Mouse (Mus musculus): ENCODE measurements around the gene Lrp5. TPM values are rescaled to one million over a fixed set of nuclear protein-coding genes. Genes with fewer than 3 reads are reported as not detected.

The Lrp5 gene
- polyA plus RNA-seq, 1 experiment from 2014 or later = 3.2 TPM

DNA sequence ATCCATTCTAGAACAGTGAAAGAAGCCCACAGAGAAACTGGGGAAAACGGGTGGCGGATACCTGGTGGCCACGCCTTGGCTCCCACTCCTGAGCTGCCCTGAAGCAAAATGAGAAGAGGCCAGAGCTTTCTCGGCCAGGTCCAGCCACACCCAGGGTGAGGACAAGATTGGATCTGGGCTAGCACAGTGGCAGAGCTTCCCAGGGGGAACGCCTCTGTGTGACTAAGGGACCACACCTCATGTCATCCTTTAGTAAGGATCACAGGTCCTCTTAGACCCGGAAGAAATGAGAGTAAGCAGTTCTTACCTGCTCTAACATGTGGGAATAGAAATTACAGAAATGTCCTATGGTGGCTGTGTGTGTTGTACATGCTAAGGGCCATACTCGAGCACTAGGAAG, 61.3 kb downstream of the Lrp5 start:
- no peak overlapping the region for H3K9ac ChIP-seq (replicated peaks)
- no peaks in the 10 kb centered on the region for H3K4me1 ChIP-seq
- no peaks in the 10 kb centered on the region for H3K9me3 ChIP-seq
- H3K27ac ChIP-seq (replicated peaks) = no peak overlapping the region
- no peak overlapping the region for H3K4me3 ChIP-seq
- WGBS = 95% methylated on average over 7 of the region's 7 CpGs
- no peaks in the 10 kb centered on the region for H3K27me3 ChIP-seq
- no peak for ATAC-seq (ENCODE audit: low FRiP score, low read depth)
- H3K36me3 ChIP-seq = peaks cover 55% of the 10 kb centered on the region
- H3K4me2 ChIP-seq (replicated peaks) = no peak overlapping the region

DNA sequence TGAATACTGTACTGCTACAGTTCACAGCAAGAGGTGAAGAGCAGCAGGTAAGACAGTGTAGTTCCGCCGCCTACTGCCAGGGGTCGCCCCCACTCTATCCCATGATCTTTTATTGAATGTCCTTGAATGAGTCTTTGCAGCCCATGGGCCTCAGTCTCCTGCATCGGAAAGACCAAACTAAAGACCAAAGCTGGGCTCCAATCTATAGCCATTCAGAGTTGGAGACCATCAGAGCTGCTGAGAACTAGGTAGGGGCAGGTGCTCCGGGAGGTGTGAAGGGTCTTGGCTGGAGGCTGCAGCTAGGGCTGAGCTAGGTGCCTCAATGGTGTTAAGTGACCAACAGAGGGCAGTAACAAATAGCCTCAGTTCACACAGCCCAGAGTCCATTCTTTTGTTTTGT, 62.5 kb downstream of the Lrp5 start:
- no peaks in the 10 kb centered on the region for H3K27me3 ChIP-seq
- H3K4me2 ChIP-seq (replicated peaks) = no peak overlapping the region
- peaks cover 52% of the 10 kb centered on the region for H3K36me3 ChIP-seq
- no peak overlapping the region for H3K9ac ChIP-seq (replicated peaks)
- H3K9me3 ChIP-seq = peaks cover 4% of the 10 kb centered on the region; the same call in 1 of the 2 replicates
- H3K4me3 ChIP-seq = no peak overlapping the region
- H3K4me1 ChIP-seq = no peaks in the 10 kb centered on the region
- ATAC-seq (ENCODE audit: low FRiP score, low read depth) = no peak
- 72% methylated on average over 5 of the region's 5 CpGs for WGBS
- no peak overlapping the region for H3K27ac ChIP-seq (replicated peaks)

DNA sequence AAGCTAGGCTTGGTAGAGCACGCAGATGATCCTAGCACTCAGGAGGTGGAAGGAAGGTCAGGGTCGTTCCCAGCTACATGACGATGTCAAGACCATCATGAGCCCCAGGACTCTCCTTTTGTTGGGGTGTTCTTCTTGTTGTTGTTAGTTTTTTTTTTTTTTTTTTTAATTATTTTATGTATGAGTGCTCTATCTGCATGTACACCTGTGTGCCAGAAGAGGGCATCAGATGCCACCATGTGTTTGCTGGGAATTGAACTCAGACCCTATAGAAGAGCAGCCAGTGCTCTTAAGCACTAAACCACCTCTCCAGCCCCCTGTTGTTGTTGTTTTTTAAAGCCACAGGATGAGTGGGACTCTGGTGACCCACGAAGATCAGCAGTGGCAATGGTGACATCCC, 63.1 kb downstream of the Lrp5 start:
- Histone ChIP-seq H3K4me2 (replicated peaks) (no peak overlapping the region), H3K4me3 (no peak overlapping the region), H3K9me3 (peaks cover 4% of the 10 kb centered on the region; the same call in 1 of the 2 replicates), H3K36me3 (peaks cover 53% of the 10 kb centered on the region), H3K9ac (replicated peaks) (no peak overlapping the region), H3K27me3 (no peaks in the 10 kb centered on the region), H3K4me1 (no peaks in the 10 kb centered on the region), H3K27ac (replicated peaks) (no peak overlapping the region)
- ATAC-seq (ENCODE audit: low FRiP score, low read depth) = no peak
- 90% methylated on average over 4 of the region's 4 CpGs for WGBS

DNA sequence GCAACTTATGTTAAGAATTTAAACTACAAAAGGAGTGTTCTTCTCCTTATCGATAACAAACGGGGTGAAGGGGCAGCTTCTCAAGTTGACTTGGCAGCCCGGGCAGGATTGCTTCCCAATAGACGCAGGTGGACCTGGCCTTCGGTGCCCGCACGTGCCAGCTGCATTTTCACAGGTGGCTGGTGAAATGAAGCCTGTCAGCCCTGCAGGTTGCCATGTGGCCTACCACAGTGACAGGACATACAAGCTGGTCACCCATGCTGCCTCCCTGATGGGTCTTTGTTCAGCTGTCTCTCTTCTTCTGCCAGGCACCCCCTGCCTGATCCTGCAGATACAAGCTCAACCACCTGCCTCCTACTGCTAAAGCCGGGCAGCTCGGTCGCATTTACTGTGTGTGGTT, 65.5 kb downstream of the Lrp5 start:
- H3K9ac ChIP-seq (replicated peaks) = no peak overlapping the region
- no peak for ATAC-seq (ENCODE audit: low FRiP score, low read depth)
- no peaks in the 10 kb centered on the region for H3K27me3 ChIP-seq
- no peaks in the 10 kb centered on the region for H3K4me1 ChIP-seq
- H3K27ac ChIP-seq (replicated peaks) = no peak overlapping the region
- no peak overlapping the region for H3K4me2 ChIP-seq (replicated peaks)
- H3K36me3 ChIP-seq = peaks cover 46% of the 10 kb centered on the region
- no peak overlapping the region for H3K4me3 ChIP-seq
- H3K9me3 ChIP-seq = peaks cover 4% of the 10 kb centered on the region; the same call in 1 of the 2 replicates
- WGBS = 90% methylated on average over 10 of the region's 10 CpGs

DNA sequence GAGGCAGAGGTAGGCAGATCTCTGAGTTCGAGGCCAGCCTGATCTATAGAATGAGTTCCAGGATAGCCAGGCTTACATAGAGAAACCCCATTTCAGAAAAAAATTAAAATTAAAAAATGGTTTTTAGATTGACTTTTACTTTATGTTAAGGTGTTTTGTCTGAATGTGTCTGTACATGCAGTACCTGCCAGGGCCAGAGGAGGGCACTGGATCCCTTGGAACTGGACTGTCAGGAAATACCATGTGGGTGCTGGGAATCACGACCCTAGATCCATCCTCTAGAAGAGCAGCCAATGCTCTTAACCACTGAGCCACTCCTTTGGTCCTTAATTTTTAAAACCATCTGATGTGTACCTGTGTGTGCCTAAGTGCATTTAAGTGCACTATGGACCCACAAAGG, 67.0 kb downstream of the Lrp5 start:
- H3K36me3 ChIP-seq = peaks cover 55% of the 10 kb centered on the region
- peaks cover 4% of the 10 kb centered on the region; the same call in 1 of the 2 replicates for H3K9me3 ChIP-seq
- H3K4me2 ChIP-seq (replicated peaks) = no peak overlapping the region
- H3K4me3 ChIP-seq = no peak overlapping the region
- ATAC-seq (ENCODE audit: low FRiP score, low read depth) = no peak
- no peak overlapping the region for H3K27ac ChIP-seq (replicated peaks)
- no peak overlapping the region for H3K9ac ChIP-seq (replicated peaks)
- no peaks in the 10 kb centered on the region for H3K27me3 ChIP-seq
- no peaks in the 10 kb centered on the region for H3K4me1 ChIP-seq
- 85% methylated on average over 2 of the region's 2 CpGs for WGBS

DNA sequence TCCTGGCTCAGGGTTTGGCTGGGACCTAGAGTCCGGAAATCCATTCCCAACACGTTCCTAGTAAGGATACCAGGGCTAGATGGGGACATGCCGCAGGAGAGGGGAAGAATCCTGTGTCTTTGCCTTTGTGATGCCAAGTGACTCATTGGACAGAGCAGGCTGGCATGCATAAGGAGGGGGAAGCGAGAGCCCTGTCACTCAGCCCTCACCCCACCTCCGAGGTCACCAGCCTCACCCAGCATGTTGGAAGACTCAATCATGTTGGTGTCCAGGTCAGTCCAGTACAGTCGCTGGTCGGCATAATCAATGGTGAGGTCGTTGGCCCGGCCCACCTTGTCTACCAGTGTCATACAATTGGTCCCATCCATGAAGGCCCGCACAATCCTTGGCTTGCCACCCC, 72.4 kb downstream of the Lrp5 start:
- H3K27ac ChIP-seq (replicated peaks) = no peak overlapping the region
- H3K36me3 ChIP-seq = peaks cover 52% of the 10 kb centered on the region
- H3K4me2 ChIP-seq (replicated peaks) = no peak overlapping the region
- no peak overlapping the region for H3K9ac ChIP-seq (replicated peaks)
- ATAC-seq (ENCODE audit: low FRiP score, low read depth) = no peak
- H3K4me1 ChIP-seq = no peaks in the 10 kb centered on the region
- no peak overlapping the region for H3K4me3 ChIP-seq
- no peaks in the 10 kb centered on the region for H3K9me3 ChIP-seq
- WGBS = 97% methylated on average over 10 of the region's 10 CpGs
- no peaks in the 10 kb centered on the region for H3K27me3 ChIP-seq

DNA sequence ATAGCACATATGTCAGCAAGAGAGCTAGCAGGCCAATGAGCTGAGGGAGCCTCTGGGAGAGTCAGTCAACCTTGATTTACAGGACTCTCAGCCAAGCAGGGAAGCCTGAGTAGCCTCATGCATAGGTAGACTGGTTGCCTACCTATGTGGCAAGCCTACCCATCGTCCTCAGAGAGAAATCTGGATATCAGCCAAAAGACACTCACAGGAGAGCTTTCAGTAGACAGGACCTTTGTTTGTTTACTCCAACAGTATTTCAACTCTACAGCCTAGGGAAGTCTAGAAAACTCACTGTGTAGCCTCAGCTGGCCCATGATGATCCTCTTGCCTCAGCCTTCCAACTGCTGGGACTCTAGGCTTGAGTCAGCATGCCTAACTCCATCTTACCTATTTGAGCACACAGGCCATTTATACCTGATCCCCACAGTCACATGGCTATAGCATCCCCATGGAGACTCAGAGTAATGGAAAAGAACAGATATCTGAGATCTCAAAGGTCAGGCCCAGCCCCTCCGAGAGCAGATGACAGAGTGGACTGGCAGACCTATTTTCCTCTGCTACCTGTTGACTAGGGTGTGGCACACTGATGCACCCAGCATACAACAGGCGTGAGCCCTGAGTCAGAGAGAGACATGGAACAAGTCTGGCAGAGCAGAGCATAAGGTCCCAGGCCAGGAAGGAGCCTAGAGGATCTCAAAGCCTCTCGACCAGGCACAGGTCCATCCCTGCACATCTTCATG, 73.7 kb downstream of the Lrp5 start:
- H3K27ac ChIP-seq (replicated peaks) = no peak overlapping the region
- no peak for ATAC-seq (ENCODE audit: low FRiP score, low read depth)
- H3K9ac ChIP-seq (replicated peaks) = no peak overlapping the region
- peaks cover 40% of the 10 kb centered on the region for H3K36me3 ChIP-seq
- no peaks in the 10 kb centered on the region for H3K4me1 ChIP-seq
- no peak overlapping the region for H3K4me3 ChIP-seq
- no peaks in the 10 kb centered on the region for H3K27me3 ChIP-seq
- no peaks in the 10 kb centered on the region for H3K9me3 ChIP-seq
- WGBS = 93% methylated on average over 4 of the region's 4 CpGs
- H3K4me2 ChIP-seq (replicated peaks) = no peak overlapping the region

DNA sequence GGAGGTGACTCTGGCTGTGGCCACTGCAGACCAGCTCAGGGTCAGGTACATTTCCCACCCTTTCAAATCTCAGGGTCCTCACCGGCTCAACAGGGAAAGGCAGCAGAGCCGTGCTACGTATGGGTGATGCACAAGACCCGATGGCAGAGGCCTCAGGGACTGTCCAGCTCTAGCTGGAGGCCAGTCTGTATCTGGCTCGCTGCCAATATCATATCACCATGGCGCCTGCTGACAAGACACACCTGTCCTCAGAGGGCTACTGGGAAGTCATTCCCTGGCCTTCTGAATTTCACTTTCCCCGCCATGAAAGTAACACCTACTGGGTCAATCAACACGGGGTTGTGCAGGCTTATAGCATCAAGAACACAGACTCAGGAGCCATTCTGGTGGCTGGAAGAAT, 74.6 kb downstream of the Lrp5 start:
- H3K9ac ChIP-seq (replicated peaks) = no peak overlapping the region
- 93% methylated on average over 8 of the region's 8 CpGs for WGBS
- H3K27ac ChIP-seq (replicated peaks) = no peak overlapping the region
- no peaks in the 10 kb centered on the region for H3K27me3 ChIP-seq
- H3K4me2 ChIP-seq (replicated peaks) = no peak overlapping the region
- no peak for ATAC-seq (ENCODE audit: low FRiP score, low read depth)
- no peaks in the 10 kb centered on the region for H3K4me1 ChIP-seq
- H3K9me3 ChIP-seq = no peaks in the 10 kb centered on the region
- H3K4me3 ChIP-seq = no peak overlapping the region
- H3K36me3 ChIP-seq = peaks cover 40% of the 10 kb centered on the region

DNA sequence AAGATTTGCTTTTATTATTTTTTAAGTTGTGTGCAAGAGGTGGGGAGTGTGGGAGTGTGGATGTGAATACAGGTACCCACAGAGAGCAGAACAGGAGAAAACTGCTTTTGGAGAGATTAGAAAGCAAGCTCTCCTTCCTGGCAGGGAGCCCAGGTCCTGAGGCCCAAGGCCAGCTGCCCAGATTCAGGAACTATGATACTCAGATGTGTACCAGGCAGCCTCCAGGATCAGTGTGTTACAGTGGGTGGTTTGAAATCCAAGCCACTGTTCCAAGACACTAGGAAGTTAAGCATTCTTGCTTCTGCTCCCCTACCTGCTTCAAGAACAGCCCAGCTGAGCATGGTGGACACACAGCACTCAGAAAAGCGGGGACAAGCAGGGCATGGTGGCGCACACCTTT, 75.5 kb downstream of the Lrp5 start:
- Histone ChIP-seq H3K27ac (replicated peaks) (no peak overlapping the region), H3K4me3 (no peak overlapping the region), H3K9me3 (no peaks in the 10 kb centered on the region), H3K4me2 (replicated peaks) (no peak overlapping the region), H3K27me3 (no peaks in the 10 kb centered on the region), H3K4me1 (no peaks in the 10 kb centered on the region), H3K36me3 (peaks cover 40% of the 10 kb centered on the region), H3K9ac (replicated peaks) (no peak overlapping the region)
- ATAC-seq (ENCODE audit: low FRiP score, low read depth) = no peak
- 94% methylated on average over 2 of the region's 2 CpGs for WGBS

DNA sequence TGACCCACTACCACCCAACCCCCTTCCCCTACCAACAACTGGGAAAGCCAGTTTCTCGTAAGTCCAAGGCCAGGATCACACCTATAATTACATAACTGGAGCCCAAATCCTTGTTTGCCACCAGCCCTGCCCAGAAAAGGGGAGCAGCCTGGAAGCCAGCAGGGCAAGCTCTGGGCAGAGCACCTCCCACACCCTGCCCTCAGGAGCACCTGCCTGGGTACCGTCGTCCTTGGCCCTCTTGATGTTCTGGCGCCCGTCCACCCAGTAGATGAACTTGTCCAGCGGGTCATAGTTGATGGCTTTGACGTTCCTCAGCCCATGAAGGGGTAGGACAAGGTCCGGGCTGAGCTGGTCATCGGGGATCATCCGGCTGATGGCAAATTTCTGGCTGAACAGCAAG, 76.5 kb downstream of the Lrp5 start:
- H3K27ac ChIP-seq (replicated peaks) = no peak overlapping the region
- no peaks in the 10 kb centered on the region for H3K9me3 ChIP-seq
- H3K4me1 ChIP-seq = no peaks in the 10 kb centered on the region
- no peak overlapping the region for H3K4me2 ChIP-seq (replicated peaks)
- H3K36me3 ChIP-seq = peaks cover 41% of the 10 kb centered on the region
- WGBS = 92% methylated on average over 10 of the region's 10 CpGs
- no peak for ATAC-seq (ENCODE audit: low FRiP score, low read depth)
- no peak overlapping the region for H3K9ac ChIP-seq (replicated peaks)
- H3K4me3 ChIP-seq = no peak overlapping the region
- H3K27me3 ChIP-seq = no peaks in the 10 kb centered on the region

DNA sequence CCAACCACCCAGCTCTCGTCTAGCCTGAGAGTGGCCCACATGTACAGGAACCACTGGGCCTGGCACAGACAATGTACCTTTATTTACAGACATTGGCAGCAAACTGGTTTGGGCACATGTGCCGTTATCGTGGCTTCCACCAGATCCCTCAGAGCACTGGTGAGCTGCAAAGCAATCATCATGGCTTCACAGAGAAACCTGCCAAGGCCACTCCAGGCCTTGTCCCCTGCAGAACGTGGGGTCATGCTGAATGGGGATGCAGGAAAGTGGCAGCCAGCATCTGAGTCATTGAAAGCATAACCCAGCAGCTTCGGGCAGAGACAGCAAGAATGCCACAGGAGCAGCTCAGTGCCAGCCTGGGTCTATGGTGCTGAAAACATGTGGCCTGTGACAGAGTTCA, 92.0 kb downstream of the Lrp5 start:
- no peak for ATAC-seq (ENCODE audit: low FRiP score, low read depth)
- Histone ChIP-seq H3K27ac (replicated peaks) (no peak overlapping the region), H3K27me3 (no peaks in the 10 kb centered on the region), H3K4me3 (no peak overlapping the region), H3K4me1 (no peaks in the 10 kb centered on the region), H3K4me2 (replicated peaks) (no peak overlapping the region), H3K36me3 (peaks cover 65% of the 10 kb centered on the region), H3K9ac (replicated peaks) (no peak overlapping the region), H3K9me3 (no peaks in the 10 kb centered on the region)
- WGBS = 95% methylated on average over 5 of the region's 5 CpGs

DNA sequence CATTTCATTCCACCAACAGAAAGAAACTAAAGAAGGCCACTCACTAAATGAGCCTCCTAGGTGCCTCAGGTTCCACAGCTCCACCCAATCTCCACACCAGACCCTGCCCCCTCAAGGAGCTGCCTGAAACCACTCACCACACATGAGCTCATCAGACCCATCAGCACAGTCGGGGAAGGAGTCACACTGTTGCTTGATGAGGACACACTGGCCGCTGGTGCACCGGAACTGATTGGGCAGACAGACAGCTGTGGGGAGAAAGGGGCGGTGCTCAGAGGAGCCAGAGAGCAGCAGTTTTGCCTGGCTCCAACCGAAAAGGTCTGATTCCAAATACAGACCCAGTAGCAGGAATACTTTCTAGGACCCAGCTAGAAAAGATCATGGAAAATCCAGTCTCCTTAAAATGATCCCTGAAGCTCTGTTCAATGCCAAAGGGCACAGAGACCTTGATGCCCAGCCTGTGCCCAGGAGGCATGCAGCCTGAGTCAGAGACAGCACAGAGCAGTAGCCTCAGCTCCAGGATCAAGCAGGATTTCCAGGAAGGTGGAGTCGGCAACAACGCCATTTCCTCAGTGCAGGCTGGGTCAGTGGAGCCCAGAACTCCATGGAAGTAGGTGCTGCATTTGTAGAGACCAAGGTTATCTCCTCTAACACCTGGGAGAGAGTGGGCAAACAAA, 92.8 kb downstream of the Lrp5 start:
- peaks cover 66% of the 10 kb centered on the region for H3K36me3 ChIP-seq
- no peak overlapping the region for H3K4me2 ChIP-seq (replicated peaks)
- H3K9ac ChIP-seq (replicated peaks) = no peak overlapping the region
- no peaks in the 10 kb centered on the region for H3K27me3 ChIP-seq
- WGBS = 90% methylated on average over 7 of the region's 7 CpGs
- H3K4me1 ChIP-seq = no peaks in the 10 kb centered on the region
- no peaks in the 10 kb centered on the region for H3K9me3 ChIP-seq
- no peak overlapping the region for H3K4me3 ChIP-seq
- H3K27ac ChIP-seq (replicated peaks) = no peak overlapping the region
- ATAC-seq (ENCODE audit: low FRiP score, low read depth) = no peak
